Mouse (Mus musculus) natural killer cell, adult 2 months (primary cell): ENCODE measurements around the gene BC035947.
A peak's percentile ranks its signal among the peaks of the same experiment; 100 is the strongest.
"Not testable (repeated sequence)": the region's sequence is repeated elsewhere in the genome, so short reads cannot be mapped to it uniquely, and the experiment has no call there.

Experiments used
- DNase-seq, 2 experiments: peaks; one replicate each; pipeline ENCODE4 v3.0.0; 2022; ENCODE audit warnings: low spot score in 2 of 2

Gene BC035947

GRCm38 (mm10) chr1:78511621-78512160 is at the start of gene BC035947:
BC035947 (minus strand) TSS chr1:78512158.
- peak in 1 of 2 experiments; percentile 4 for DNase-seq

- DNase-seq: no peak
Observed at GRCm38 (mm10) chr1:78554012-78554666, 42.2 kb upstream of the BC035947 start.

- no peak for DNase-seq
Observed at GRCm38 (mm10) chr1:78548961-78549360, 37.0 kb upstream of the BC035947 start.

DNA sequence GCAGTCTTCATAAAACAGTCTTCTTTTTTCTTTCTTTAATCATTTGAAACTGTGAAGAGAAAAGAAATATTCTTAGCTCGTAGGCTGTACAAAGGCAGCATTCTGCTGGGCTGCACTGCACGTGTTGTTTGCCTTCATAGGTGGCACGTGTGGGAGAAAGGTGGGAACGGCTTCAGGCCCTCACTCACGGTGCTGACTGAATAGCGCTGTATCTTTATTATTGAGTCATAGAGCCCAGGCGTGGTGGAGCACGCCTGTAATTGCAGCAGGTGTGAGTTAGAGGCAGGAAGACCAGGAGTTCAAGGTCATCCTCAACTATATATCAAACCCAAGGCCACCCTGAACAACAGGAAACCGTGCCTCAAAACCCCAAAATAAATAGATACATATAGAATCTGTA is 34.3 kb upstream of the BC035947 start:
- no peak for DNase-seq

DNA sequence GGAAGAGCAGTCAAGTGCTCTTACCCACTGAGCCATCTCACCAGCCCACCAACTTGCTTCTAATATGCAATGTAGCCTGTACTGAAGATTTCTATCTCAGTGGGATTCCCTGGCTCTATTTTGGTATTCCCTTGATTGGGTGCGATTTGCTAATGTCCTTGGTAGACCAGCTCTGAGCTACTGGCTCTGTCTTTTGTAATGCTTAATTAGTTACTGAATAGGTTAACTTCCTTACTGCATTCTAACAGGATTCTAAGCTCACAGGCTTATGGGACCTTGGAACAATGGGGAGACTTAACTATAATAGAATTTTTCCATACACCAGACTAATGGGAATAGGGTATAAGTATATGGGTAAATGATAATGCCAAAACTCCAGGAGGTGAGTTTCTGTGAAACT is 31.7 kb upstream of the BC035947 start:
- not testable (repeated sequence) for DNase-seq

DNA sequence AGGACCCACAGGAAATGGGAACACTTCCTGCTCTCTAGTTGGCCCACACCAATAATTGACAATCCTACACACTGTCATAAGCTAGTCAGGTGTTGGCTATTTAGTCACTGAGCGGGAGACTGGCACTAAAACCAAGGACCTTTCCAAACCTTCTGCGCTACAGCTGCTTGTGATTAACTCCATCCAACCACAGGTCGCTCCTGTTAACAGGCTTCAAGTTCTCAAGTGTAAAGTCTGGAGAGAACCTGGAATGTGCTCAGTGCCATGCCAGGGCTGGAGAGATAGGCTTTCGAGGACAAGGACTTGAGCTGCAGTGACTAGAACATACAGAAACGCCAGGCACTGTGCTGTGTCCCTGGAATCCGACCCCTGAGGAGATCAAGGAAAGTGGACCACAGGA is 27.2 kb upstream of the BC035947 start:
- no peak for DNase-seq

GRCm38 (mm10) chr1:78538396-78538795 is 26.4 kb upstream of the BC035947 start:
- peak; percentile 8 to 48 for DNase-seq

DNA sequence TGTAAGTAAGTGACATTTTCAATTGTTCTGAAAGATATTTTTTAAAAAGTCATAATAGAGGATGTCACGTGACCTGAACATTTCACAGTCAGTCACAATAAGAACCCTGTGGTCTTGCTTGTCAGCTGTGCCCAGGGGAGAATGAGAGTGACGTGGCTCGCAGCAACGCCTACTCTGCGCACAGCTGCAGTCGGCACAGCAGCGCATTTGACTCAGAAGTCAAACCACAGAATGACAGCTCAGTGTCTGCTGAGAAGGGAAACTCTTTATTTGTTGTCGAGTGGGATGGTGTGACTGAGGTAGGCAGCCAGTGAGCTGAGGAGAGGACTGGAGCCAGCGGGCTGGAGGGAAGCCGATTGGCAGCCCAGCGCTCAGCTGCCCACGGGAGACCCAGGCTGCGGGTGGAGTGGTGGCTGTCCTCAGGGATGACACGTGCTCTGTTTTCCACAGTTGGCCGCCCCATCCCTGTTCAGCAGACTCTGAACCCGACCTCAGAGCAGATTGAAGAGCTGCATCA is 25.6 kb upstream of the BC035947 start:
- peak; percentile 92 for DNase-seq

DNA sequence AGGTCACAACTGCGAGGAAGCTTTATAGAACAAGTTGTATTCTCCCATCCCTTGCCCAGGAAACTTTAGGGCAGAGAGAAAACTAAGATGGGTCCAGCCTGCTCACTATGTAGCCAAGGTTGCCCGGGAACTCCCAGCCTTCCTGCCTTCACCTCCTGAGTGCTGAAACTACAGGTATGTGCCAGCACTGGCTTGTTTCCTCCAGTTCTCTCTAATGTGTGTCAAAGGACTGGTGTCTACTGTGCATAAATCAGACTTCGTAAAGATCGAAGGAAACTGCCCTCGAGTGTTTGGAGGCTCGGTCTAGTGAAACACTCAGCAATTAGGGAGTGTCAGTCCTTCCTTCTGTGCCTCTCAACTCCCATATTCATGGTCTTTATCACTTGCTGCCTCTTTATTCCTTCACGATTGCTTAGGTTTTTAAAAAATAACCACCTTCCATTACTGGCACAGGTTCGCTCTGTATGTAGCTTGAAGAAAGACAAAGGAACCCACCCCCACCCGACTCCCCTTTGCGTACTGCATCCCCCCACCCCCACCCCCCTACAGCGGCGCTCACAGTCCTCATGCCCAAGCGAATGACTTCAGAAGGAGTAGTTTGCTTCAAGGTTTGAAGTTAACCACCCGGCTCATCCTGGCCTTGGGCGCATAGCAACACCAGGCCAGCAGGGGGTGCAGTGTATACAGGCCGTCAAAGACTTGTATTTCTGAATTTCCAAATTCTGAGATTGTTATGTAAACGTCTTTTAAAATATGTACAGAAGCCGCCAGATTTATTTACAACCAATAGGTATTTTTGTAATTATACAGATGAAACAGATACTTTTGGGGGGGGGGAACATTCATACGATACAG is 24.6 kb upstream of the BC035947 start:
- peak; percentile 72 to 85 for DNase-seq

DNA sequence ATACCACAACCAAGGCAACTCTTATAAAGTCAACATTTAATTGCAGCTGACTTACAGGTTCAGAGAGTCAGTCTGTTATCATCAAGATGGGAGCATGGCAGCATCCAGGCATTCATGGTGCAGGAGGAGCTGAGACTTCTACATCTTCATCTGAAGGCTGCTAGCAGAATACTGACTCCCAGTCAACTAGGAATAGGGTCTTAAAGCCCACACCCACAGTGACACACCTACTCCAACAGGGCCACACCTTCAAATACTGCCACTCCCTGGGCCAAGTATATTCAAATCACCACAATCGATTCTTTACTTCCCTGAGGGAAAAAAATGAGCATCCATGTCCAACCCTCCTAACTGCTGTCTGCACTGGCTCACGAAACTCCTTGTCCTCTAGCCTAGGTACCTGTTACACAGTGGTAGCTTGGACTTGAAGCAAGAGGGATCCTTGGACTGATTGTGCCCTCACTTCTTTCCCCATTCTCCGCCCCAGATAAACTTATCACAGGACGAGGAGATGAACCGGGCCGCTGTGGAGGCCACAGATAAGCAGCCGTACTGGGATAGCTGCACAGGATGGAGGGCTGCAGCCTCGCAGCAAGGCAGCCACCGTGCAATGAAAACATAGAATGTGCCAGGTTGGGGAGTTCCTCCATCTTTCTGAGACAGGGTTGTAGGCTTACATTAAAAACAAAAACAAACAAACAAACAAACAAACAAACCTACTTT is 22.6 kb upstream of the BC035947 start:
- DNase-seq: no peak

DNA sequence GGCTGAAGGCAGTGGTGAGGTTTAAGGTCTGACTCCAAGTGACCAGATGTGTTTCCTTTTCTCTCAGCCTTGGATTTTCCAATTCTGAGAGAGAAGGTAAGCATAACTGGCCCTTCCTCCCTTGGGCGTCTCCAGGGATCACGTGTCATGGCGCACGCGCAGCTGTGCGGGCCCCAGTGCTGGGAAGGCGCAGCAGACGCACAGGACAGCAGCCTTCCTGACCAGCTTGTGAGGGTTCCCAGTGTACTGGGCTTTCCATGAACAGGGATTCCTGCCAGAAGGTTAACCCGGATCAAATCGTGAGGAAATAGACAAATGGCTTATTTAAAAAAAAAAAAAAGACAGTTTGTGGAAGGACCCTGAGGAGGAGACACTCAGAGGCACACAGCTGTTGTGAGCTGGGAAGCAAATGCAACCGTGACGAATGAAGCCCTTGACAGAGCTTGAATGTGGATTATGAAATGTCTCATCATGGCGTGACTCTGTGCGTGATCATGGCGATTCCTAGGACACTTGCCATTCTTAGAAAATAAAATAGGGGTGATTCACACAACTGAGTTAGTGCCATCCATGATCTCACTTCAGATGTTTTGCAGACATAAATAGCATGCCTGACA is 20.3 kb upstream of the BC035947 start:
- no peak for DNase-seq

DNA sequence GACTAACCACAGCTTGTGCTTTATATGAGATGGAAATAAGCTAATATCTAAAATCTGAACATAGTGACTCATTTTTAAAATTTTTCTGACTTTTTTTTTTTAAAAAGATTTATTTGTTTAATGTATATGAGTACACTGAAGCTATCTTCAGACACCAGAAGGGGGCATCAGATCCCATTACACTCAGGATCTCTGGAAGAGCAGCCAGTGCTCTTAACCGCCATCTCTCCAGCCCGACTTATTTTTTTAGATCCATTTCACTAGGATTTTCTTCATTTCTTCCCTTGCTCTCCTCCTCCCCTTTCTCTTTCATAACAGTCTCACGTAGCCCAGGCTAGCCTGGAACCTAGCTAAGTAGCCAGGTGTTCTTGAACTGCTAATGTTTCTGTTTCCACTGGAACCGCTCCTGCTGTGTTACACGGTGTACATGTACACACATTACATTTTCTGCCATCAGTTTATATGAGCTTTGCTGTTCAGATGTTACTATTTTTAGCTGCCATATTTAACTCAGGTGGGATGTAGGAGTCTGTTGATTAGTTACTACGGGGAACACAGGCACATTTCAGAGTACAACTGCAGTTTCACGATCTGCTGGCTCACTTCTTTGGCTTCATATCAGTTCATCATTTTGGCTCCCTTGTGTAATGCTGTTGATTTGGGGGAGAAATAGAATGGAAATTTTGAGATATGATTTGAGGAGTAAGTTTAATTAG is 18.7 kb upstream of the BC035947 start:
- no peak for DNase-seq

DNA sequence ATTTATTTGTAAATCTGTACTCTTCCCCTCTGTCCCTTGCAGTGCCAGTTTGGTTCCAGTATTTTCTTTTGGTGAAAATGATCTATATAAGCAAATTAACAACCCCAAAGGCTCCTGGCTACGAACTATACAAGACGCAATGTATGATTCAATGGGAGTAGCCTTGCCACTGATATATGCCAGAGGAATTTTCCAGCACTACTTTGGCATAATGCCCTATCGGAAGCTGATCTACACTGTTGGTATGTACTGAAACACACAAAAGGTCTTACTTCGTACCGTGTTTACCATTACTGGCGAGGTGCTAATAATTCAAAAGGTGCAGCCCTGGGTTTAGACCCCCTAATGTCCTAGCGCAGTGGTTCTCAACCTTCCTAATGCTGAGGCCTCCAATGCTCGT is 17.1 kb upstream of the BC035947 start:
- DNase-seq: no peak

DNA sequence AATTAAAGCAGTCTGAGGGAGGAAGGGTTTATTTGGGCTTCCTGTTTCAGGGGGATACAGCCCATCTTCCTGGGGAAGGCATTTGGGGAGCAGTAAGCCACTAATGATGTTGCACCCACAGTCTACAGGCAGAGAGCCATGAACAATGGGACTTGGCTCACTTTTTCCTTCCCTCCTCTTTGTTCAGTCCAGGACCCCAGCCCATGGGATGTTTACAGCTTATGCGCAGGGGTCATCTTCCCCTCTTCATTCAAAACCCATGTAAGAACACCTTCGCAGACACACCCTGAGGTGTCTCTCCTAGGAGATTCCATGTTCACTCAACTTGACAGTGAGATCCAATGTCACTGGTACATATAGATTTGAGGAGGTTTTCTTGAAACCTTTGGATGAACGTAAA is 16.4 kb upstream of the BC035947 start:
- no peak for DNase-seq

DNA sequence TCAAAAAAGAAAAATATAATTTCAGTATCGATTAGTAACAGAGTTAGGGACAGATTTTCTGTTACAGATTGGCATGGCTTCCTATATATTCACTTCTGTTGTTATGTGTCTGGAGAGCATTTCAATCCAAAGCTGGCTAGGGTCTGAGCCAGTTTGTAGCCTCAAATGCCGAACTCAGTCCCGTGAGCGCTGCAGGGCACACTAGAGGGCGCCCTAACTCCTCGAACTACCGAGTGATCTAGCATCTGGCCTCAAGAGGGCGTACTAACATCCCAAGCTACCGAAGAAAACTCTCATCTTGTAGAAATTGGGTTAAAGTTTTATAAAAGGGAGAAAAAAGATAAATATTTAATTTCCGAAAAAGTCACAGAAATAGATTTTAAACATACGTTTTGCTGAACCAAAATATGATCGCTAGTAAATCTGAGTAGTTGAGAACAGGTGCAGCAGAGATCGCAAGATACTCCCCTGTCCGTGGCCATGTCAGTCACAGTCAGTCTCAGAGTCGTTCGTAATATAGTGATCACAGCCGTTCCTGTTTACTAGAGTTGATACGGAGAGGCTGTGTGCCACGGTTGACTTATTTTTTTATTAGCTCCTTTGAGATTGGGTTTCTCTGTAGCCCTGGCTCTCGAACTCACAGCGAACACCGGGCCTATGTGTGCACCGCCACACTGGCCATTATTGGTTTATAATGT is 13.4 kb upstream of the BC035947 start:
- peak; percentile 57 to 69 for DNase-seq

DNA sequence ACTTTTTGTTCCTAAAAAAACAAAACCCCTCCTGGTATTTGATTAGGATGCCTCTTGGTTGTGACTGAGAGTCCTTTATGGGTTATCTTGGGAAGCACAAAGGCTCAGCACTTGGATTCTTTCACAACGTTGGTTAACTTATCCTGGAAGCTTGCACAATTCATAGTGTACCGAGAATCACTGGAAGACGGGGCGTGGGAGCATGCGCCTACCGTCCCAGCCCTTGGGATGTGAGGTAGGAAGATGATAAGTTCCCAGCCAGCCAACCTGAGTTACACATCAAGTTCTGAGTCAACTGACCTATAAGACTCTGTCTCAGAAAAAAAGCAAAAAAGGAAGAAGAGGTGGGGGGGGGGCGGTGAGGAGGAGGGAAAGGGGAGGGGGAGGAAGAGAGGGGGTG is 6.9 kb upstream of the BC035947 start:
- DNase-seq: no peak

GRCm38 (mm10) chr1:78512756-78513155 is 798 bp upstream of the BC035947 start:
- DNase-seq: no peak

GRCm38 (mm10) chr1:78510862-78511261 is 1.1 kb downstream of the BC035947 start, which contains the start of gene Mogat1:
Mogat1 (plus strand) TSS chr1:78510991.
- DNase-seq: no peak

DNA sequence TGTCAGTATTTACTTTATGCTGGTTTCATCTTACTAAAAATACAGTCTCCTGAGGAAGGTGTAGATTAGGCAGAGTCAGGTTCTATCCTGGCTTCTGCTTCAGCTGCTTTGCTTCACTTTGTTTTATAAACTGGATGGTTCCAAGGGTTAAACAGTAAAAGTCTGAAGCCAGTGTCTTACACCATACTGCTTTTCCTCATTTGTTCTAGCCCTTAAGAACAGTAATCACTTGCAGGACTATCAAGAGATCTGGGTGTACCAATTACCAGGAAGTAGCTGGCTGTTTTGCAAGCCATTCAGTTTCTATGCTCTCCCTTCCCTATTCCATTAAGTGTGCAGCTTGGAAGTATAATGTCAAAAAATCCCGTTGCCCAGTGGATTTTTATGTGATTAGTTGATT is 4.8 kb downstream of the BC035947 start:
- DNase-seq: no peak

DNA sequence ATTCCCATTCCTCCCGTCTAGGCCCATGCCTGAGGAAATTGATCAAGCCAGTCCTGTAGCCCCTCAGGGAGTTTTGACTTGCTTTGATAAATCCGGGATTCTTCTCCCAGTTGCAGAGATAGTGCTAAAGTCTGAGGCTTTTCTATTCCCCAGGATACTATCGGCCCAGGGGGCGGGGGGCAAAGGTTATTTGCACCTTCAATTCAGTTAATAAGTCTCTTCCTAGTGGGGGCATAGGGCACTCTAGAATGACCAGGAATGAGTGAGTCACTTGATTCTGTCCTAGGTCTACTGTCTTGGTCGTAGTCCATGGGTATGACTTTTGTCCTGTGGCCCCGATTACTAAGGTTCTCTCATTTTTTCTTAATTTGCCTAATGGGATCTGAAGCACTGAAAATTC is 9.4 kb downstream of the BC035947 start:
- DNase-seq: no peak
